Mouse (Mus musculus) cerebellum, adult 9-11 months (tissue): ENCODE results near the gene Coro1b.
A peak's percentile ranks its signal among the peaks of the same experiment; 100 is the strongest.

Experiments used
- DNase-seq: peaks from one replicate; pipeline ENCODE4 v3.0.0; 2022

The Coro1b gene

DNA sequence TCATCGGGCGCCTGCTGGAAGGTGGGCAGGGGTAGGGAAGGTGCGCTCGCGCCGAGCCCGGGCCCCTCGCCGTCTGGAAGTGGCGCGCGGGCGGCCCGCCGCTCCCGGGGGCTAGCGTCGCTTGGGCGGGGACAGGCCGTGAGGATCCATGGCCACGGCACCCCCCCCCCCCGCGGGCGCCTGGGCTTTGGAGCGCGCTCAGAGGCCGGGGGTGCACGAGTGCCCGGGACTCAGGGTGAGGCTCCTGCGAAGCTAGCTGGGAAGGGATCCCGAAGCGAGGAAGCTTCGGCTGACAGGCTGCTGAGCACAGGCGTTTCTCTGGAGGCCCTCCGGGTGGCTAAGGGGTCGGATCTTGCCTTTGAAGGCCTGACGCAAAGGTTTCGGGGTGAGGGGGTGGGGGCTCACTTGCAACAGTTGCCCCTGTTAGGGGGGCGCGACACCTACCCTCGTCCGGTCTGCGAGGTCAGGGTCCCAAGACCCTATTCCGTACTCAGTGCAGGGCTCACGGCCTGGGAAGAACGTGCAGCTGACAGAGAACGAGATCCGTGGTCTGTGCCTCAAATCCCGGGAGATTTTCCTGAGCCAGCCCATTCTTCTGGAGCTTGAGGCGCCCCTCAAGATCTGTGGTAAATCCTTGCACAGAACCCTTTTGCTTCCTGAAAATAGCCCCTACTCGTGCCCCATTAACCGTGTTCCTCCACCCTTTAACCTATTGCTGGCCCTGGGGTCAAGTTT is 44.0 kb downstream of the Coro1b start:
- DNase-seq: no peak

DNA sequence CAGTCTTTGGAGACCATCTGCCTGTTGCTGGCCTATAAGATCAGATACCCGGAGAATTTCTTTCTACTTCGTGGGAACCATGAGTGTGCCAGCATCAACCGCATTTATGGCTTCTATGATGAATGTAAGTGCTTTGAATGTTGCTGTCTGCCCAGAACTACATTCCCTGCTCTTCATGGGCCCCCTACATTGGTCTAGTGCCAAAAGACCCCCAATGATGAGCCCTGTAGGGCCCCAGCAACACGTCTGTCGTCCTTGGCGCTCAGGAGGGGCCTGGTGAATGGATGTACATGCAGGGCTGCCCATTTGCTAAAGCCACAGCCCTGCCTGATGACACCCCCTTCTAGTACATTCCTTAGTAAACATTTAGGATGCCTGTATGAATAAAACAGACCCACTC is 44.7 kb downstream of the Coro1b start:
- DNase-seq: peak; percentile 67

DNA sequence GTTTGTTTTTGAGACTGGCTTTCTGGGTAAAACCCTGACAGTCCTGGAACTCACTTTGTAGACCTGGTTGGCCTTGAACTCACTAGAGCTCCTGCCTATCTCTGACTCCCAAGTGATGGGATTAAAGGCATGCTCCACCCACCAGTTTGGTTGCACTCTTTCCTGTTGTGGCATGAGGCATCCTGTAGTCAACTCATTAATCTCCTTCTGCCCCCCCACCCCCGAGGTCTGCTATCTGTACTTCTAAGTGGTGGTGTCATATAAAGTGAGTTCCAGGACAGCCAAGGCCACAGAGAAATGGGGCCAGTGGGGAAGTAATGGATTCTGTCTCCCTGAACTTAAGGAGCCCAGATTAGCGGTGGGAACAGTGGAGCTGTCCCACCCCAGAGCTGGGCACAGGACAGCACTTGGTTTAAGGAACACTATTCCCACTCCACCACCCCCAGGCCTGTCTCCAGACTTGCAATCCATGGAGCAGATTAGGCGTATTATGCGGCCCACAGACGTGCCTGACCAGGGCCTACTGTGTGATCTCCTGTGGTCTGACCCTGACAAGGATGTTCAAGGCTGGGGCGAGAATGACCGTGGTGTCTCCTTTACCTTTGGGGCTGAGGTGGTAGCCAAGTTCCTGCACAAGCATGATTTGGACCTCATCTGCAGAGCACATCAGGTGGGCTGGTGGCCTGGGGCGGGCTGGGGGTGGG is 45.8 kb downstream of the Coro1b start:
- peak; percentile 49 for DNase-seq

DNA sequence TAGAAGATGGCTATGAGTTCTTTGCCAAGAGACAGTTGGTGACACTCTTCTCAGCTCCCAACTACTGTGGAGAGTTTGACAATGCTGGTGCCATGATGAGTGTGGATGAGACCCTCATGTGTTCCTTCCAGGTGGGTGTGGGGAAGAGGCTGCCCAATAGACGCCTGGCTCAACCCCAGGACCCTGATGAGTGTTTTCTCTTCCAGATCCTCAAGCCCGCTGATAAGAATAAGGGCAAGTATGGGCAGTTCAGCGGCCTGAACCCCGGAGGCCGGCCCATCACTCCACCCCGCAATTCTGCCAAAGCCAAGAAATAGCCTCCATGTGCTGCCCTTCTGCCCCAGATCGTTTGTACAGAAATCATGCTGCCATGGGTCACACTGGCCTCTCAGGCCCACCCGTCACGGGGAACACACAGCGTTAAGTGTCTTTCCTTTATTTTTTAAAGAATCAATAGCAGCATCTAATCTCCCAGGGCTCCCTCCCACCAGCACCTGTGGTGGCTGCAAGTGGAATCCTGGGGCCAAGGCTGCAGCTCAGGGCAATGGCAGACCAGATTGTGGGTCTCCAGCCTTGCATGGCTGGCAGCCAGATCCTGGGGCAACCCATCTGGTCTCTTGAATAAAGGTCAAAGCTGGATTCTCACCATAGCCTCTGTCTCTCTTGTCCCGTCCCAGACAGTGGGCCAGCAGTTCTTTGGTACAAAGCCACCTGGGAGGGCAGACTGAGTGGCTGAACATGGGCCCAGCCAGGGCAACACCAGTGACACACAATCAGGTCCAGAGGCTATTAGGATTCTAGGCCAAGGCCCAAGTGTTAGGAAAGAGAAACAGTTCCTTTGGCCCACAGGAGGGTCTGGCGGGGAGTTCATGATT is 46.6 kb downstream of the Coro1b start:
- DNase-seq: peak; percentile 89

DNA sequence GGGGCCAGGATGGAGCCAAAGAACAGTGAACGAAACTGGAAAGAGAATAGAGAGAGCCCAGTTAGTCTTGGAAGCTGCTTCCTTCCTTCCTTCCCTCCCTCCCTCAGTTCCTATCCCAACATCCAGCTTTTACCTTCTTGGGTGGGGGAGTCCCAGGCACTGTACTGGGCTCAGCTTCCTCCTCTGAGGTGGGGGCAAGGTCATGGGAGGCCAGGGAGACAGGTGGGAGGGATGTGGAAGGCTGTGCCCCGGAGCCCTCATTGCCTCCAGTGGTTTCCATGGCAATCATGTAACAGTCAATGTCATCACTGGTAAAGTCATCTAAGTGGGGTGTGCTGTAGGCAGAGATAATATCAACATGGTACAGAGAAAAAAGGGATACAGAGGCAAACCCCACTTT is 47.6 kb downstream of the Coro1b start:
- DNase-seq: no peak

DNA sequence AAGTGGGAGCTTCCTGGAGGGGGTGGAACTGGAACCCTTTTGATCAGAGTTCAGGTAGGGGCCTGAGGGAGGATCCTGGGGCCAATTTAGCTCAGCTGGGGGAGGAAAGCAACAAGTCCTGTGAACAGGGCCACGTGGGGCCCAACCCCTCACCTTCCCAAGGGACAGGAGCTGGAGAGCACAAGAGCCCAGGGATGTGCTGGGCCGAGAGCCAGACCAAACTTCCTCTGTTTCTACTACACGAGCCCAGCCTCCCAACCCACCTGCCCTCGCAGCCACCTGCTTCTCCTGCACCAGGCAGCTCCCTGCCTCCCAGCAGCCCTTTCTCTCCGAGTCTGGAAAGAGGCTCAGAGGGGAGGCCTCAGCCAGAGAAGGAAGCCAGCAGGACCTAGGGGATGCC is 48.1 kb downstream of the Coro1b start:
- DNase-seq: peak; percentile 62

DNA sequence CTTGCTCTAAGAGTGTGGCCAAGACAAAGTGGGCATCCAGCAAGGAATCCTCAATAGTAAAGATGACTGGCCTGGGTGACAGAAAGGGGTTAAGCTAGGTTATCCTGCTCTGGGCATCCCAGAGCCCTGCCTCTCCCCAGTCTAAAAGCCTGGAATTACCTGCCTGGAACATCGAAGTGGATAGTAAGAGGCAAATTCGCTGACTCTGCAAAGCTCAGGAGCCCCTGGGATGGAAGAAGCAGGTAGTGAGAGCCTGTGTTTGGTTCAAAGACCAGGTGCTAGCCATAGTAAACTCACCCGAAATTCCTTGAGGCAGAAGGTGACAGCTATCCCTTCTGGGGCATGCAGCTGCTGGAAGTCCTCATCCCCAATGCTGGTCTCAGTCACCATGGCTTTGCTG is 48.8 kb downstream of the Coro1b start:
- DNase-seq: no peak

DNA sequence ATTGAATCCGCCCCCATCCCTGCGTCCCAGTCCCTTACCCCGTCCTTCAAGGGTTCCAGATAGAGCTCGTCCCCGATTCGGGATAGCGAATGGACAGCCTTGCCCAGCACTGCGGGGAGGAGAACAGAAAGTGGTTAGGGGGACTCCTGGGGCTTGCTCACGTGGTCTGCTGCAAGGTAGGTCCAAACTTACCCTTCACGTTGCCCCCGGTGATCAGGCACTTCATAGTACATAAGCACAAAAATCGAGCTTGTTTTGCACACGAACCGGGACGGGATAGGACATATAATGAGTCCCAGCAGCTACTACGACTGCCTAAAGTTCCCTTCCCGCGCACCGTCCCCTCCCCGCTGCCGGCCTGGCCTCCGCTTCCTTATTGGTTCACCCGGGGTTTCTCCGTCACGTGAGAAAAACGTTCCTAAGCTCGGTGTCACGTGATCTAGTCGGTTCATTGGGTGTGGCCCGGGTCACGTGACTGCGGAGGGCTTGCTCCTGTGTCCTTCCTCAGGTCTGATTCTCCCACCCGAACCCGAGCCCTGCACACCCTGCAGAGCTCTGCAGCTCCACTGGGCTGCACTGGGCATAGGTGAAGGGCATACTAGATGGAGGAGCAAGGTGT is 53.0 kb downstream of the Coro1b start, which contains the start of gene Rad9a:
TSS of gene Rad9a (minus strand) at position 372 of the 619 bp plus-strand sequence.
- DNase-seq: peak; percentile 98

DNA sequence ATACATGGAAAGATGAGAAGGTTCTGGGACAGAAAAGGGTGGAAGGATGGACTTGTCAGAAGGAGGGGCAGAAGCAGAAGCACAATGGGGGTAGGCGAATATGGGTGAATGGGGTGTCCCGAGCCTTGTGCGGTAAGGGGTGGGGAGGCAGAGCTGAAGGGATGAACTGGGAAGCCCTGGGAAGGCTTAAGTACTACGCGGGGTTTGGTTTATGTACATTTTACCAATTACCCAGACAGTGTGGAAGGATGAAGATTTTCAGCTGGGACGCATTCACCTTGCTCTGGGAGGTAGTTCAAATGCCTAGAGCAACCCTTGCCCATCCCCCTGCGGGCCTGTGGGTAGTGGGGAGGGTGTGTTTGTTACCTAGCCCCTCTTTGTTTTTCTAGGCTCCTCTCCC is 53.7 kb downstream of the Coro1b start:
- peak; percentile 49 for DNase-seq

DNA sequence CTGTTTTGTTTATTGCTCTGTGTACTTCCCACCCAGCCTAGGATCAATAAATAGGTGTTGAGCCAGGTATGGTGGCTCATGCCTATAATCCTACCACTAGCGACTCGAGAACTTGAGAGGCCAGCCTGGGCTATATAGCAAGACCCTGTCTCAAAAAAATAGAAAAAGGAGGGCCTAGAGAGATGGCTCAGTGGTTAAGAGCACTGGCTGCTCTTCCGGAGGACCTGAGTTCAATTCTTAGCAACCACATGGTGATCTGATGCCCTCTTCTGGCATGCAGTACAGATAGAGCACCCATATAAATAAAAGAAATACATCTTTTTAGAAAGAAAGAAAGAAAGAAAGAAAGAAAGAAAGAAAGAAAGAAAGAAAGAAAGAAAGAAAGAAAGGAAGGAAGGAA is 54.7 kb downstream of the Coro1b start:
- no peak for DNase-seq
